Mouse (Mus musculus) gonadal fat pad, adult 2 months (tissue): ENCODE results near the gene Huwe1. TPM values are rescaled to one million over a fixed set of nuclear protein-coding genes. Genes with fewer than 3 reads are reported as not detected.

ENCODE experiments used
- DNase-seq: peaks from one replicate; pipeline ENCODE4 v3.0.0-alpha.2; 2012; ENCODE audit warnings: low read depth
- polyA plus RNA-seq: library from polyadenylated mRNA; depleted of rRNA; stranded (reverse); fragments of >200 nt; gene quantifications from 2 replicates; pipeline ENCODE4 v1.2.3, GENCODE M21; 2012; rRNA removed

Gene Huwe1
- polyA plus RNA-seq: 64.7 and 69.9 TPM in 2 replicates

DNA sequence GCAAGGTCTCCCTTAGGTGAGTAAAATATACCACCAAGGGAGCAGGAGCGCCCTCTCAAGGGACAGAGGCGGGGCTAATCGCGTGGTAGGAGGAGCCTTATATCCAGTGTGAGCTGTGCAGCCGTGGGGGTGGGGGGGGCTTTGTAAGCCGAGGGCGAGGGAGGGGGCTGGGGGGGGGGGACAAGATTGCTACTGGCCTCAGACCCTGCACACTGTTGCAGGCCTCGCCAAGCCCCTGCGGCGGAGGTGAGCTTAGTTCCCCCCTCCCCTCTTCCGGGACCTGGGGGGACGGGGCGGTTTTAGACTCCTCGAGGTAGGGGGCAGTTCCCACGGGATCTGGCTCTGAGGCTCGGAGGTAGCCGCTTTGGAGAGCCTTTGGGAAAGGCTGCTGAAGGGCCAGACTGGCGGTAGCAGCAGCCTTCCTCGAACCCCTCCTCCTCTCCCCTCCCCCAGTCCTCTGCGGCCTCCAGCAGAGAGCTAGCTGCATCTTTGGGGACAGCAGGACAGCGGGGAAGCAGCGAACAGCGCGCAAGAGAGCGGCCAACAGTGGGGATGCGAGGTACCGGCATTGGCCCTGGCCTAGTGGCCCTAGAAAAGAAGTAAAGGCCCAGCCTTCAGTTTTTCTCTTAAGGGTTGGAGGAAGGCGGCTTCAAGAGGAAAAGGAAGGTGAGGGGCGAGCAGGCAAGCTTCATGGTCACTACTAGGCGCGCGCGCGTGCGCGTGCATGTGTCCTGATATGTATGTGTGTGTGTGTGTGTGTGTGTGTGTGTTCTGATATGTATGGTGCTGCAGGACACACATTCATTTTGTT lies at the start of gene Huwe1:
TSS of gene Huwe1 (plus strand) at position 107 of the 811 bp plus-strand sequence.
- DNase-seq: no peak

DNA sequence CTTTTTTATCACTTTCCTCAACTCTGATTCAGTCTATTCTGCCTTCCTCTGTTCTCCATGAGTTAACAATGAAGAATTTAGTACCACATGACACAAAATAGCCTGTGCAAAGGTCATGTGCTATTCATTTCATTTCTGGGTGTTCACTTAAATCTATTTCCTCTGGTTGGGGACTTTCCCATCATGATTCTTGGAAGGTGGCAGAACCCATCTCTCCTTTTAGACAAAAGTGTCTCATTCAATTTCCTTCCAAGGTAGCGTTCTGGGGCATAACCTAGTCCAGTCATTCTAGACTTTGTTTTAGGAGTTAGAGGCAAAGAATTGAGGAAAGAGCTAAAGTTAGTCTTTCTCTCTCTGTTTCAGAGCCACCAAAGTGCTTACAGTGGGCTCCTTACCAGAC lies 20.3 kb upstream of the Huwe1 start:
- DNase-seq: no peak

DNA sequence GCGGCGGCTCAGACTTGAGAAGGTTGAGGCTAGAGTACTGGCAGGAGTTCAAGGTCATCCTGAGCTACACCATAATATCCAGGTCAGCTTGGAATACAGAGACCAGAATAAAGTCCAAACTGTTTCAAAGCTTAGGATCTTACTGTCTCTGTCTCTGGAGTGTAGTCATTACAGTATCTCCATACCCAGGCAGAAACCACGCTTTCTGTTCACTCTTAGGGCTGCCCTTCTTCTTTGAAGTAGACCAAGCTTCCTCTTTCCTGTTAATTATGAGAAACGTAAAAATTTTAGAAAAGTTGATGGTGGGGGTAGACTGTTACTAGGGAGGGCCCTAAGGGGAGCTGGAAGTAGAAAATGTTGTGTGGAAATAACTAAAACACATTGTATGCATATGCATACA lies 17.7 kb upstream of the Huwe1 start:
- DNase-seq: no peak

DNA sequence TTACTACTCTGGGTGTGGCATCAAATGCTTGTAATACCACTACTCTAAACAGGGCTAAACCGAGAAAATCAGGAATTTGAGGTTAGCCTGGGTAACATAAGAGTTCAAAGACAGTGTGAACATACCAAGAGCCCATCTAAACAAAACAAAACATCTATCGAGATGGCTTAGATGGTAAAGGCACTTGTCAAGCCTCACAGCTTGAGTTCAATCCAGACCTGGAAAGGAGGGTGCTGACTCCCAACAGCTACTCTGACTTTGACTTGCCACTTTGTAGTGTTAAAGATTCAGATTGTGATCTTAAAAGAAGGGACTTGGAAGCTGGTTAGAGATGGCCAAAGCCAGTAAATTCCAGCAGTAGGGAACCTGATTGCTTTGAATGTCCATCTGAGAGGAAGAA lies 7.8 kb upstream of the Huwe1 start:
- DNase-seq: no peak

DNA sequence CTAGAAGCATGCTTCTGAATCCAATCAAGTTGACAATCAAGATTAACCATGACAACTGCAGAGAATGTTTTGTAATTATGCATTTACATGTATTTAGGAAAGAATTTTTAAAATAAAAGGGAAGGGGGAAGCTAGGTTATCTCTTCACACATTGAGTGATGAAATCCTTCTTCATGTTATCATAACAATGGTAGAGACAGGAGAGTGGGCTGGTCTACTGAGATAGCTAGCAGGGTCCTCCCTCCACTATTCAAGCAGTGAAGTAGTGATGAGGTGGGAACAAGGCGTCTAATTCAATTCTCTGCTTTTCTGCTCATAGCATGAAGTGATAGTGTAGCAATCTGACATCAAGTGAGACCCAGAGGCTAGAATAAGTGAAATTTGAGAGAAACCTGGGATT lies 2.6 kb upstream of the Huwe1 start:
- no peak for DNase-seq

DNA sequence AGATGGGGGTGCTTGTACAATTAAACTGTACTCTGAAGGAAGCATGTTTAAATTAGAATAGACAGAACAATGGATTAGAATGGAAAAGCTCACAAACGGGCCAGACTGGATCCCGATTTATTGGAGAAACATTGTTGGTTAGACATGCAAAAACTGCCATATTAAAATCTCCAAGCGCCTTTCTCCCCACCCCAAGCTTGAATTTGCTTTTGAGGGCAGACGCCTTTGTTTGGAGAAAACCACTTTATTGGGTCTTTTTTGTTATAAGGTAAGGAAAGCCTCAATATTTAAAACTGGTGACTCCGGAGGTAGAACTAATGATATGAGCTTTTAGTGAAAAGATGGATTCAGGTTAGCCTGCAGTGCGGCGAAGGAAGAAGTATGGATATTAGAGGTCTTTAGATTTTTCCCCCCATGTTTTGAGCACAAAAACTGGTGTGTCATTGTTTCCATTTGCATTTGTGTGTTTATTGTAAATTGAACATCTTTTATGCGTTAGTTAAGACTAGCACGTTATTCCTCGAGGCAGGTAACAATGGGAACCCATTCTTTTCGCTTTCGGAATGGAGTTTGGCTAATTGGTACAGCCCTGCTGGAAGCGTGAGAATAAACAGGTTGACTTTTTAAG lies 1.8 kb downstream of the Huwe1 start:
- no peak for DNase-seq

DNA sequence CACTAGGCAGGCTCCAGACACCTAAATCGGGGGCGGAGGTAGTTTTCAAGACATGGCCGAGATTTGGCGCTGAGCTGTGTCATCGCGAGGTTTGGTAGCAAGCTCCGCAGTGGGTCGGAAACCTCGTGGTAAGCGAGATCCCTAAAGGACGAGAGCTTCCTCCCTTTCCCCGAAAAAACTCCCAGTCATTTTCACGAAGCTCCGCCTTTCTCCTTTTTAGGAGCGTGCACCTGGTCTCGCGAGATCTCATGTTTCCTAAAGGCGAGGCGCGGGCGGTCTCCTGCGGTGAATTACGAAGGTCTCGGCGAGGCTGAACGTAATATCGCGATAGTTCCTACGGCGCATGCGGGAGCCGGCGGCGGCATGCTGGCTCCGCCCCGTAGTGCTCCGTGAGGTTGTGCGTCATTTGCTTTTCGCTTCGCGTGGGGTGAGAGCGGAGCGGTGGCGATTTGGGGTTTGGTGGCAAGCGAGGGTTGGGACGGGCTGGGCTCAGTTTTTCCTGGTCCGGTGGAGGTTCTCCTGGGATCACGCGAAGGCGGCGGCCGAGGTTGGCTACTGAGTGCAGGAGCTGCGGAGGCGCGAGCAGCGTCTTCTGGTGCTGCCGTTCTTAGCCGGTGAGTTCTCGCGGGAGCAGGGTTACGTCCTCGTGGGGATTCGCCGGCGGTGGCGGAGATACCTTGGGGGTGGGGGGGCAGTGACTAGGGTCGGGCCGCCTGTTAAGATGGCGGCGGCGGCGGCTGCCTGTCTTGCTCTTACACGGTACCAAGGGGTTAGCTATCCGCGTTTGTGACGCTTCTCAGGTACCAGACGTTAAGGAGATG lies 2.6 kb downstream of the Huwe1 start:
- DNase-seq: peak; percentile 56

DNA sequence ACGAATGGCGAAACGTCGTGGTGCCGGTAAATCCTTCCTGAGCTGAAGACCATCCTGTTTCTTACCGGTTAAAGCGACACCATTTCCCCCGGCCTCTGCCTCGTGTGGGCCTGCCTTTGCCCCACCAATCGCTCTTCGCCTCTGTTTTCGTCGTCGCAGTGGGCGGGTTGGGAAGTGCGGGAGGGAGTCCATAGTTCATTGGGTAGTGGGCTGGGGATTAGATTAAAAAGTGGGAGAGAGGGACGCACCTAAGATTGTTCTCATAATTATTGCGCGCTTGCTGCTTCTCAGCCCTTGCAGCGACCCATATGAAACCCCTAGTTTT lies 3.1 kb downstream of the Huwe1 start:
- DNase-seq: no peak

DNA sequence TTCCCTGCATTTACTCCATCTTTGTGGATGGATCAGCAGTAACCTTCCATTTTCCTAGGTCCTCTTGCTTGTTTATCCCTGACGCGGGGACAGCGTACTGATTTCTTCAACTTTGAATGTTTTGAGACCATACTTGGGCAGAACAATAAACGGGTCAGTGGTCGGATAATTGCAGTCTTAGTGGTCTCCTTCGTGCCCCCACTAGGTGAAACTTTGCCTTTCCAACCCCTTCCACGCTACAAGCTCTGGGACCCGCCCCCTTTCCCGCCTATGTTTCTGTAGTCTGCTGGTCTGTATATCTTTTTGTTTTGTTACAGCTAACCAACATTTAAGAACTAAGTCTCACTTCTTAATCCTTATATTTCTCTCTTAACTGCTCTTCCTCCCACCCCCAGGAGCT lies 3.8 kb downstream of the Huwe1 start:
- DNase-seq: no peak

DNA sequence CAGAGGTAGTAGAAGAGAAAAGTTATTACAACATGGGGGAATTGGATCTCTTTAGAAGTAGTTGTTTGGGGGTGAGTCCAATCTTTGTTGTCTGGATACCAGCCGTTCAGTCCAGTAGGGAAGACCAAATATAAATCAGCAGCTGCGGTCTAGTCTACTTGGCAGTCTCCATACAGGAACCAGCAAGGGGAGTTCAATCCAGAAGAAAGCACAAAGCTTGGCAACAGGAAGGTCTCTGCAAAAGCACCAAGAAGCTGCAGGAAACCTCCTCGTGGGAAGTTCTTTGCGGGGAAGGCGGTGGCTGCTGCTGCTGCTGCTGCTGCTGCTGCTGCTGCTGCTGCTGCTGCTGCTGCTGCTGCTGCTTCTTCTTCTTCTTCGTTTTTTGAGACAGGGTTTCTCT lies 10.9 kb downstream of the Huwe1 start:
- DNase-seq: no peak

DNA sequence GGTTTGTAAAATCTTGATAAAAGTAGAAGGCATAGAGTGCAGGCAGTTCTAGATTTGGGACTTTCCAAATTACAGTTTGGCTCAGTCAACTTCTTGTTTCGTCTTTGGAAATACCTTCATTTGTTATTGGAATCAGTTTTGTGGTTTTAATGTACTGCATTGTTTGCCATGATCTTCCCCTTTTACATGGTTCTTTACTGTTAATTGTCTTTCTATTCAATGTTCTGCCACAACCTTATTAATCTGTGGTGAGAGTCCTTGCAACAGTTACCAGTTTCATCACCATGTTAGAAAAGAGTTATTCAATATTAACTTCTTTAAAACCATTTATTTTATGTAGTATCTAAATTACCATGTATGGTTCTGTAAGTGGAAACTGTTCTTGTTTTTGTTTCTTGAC lies 13.0 kb downstream of the Huwe1 start:
- no peak for DNase-seq

DNA sequence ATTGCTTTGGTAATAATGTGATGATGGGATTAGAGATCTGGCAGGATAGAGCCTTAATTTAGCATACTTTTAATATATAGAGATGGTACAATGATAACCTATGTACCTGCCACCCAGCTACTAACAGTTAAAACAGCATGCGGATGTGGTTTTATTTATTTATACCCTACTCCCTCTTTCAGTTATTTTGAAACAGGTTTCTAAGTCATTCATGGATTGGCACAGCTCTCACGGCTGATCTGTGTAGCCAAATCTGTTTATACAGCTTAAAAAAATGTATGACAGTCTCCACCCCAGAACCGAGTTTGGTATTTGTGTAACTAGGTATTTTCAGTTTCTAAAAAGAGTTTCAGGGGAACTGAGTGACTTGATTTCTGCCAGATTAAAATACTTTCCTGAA lies 17.1 kb downstream of the Huwe1 start:
- no peak for DNase-seq

DNA sequence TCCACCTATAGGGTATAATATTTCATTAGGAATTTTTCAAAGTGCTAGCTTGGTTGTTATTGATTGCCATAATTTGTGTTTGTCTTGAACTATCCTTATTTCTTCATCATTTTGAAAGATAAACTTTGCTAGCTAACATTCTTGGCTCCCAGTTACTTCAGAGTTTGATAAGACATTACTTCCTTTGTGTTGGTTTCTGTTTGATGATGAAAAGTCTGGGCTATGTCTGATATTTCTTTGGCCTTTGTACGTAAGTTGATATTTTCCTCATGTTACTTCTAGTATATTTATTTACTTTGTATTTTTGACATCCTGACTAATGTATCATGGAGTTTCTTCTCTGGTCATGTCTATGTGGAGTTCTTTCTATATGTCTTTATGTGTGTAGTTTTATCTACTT lies 28.4 kb downstream of the Huwe1 start:
- DNase-seq: no peak

DNA sequence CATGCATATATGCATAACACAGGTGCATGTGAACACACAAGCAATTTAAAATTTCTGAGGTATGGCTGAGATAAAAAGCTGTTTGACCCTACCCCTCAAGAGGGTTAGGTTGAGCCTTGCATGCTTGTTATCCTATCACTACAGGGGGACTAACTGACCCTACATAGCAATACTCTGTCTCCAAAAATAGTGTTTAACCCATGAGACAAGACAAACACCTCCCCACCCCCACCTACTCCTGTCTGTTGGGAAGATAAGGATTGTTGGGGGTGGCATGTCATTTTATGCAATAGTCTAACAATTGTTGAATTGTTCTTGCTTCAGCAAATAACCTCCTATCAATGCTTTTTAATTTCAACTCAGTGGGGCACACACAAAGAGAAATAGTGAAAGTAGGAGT lies 30.7 kb downstream of the Huwe1 start:
- DNase-seq: no peak

DNA sequence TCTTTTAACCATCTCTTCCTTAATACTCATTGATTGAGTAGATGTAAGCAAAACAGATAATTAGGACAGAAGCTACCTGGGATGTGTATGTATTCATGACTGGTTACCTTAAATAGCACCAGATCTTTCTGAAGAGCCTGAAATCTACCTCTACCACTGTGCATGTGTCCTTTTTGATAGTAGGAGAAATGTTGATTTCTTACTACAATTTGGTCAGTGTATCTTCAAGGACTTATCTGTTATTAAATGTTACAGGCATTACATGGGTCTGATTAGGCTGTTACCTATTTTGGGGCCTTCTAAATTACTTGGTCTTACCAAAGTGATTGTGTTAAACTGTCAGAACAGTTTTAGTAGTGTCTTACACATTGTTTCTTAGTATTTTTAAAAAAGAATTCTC lies 32.4 kb downstream of the Huwe1 start:
- no peak for DNase-seq

DNA sequence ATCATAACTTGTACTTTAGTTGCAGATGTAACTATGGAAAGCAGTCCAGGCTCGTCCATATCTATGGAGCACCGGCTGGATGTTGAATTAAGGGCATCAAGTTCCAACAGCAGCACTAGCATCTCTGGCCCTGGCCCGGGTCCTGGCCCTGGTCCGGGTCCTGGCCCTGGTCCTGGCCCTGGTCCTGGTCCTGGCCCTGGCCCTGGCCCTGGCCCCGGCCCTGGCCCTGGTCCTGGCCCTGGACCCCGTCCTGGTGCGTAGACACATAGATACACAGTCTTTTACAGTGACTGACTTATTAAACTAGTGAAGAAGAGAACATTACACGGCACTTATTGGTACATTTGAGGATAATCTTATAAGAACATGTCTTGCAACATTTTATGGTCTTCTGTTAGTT lies 58.8 kb downstream of the Huwe1 start:
- DNase-seq: no peak

DNA sequence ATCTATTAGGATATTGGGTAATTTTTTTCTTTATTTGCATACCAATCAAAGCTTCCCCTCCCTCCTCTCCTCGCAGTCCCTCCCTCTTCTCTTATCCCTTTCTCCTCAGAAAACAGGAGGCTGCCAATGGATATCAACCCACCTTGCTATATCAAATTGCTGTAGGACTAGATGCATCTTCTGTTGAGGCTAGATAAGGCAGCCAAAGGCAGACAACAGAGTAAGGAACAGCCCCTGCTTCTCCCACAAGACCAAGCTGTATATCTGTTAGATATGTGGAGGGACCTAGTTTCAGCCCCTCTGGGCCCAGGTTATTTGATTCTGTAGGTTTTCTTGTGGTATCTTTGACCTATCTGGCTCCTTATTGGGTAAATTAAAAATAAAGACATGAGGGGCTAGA lies 110.1 kb downstream of the Huwe1 start:
- DNase-seq: no peak

DNA sequence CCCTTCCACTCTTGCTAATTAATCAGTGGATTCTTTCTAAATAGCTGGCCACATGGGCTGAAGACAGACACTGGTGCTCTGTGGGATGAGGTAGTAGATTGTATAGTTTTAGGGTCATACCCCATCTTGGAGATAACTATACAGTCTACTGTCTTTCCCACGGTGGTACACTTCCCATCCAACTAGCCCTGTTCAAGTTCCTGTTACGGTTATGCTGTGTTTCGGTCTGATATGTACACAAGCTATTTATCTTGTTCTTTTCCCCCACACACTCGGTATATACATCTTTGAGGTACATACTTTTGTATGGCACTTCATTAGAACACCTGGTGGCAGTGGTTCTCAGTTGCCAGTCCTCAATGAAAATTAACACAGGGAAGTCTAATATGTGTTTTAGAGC lies 111.7 kb downstream of the Huwe1 start:
- no peak for DNase-seq

DNA sequence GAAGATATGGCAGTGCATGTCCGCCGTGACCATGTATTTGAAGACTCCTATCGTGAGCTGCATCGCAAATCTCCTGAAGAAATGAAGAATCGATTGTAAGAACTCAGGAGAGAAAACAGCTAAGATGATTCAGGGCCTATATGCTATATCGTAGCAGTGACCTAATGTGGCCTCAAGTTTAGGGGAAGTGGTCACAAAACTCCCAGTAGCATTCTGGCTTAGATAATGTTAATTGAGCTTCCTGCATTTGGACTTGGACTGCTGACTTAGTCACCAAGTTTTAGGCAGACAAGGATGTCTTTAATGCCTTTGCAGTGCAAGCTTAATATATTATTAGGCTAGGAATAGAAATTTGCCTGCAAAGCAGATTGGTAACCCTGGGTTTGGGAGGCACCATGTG lies 128.8 kb downstream of the Huwe1 start:
- DNase-seq: no peak

DNA sequence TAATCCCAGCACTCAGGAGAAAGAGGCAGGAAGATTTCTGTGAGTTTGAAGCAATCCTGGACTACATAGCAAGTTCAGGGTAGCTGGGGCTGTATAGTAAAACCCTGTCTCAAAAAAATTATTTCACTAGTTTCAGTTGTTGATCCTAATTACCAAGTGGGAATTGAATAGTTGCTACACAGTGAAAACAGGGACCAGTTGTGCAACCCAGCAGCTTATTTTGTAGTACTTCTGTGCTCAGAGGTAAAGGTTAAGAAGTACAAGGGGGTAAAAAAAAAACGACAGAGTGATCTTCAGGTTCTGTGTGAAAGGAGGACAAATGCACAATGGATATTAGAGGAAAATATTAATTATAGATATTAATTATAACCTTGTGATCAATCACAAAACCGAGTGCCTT lies 138.2 kb downstream of the Huwe1 start:
- DNase-seq: no peak

DNA sequence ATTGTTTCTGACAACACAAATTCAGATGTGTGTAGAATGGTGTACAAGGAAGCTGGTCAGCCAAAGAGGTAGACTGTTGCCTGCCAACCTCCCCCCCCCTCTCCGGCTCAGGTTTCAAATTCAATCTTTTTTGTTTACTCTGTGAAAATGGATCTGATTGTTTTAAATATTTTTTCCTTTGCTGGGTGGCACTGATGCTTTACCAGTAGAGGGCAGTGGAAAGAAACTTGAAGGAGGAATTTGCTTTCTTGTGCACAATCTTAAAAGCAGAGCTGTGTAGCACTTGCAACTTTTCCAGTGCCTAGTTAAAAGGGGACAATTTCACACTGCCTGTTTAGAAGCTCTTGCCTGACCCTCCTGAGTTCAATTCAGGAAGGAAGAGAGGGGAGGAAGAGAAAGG lies 146.4 kb downstream of the Huwe1 start:
- no peak for DNase-seq

DNA sequence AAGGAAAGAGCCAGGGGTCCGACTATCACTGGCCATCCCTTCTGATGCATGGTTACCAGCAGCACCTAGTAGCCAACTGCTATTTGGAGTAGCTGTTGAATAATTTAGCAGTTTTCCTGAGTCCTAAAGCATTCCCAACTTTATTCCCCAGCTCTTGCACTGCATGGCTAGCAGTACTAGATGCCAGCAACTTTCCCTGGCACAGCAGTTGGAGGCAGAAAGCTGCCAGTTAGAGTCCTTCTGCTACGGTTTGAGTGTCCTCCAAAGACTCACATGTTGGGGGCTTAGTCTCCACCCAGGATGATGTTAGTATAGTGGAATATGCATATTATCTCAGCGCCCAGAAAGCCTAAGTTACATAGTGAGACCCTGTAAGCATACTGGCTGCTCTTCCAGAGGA lies 147.2 kb downstream of the Huwe1 start:
- DNase-seq: no peak

DNA sequence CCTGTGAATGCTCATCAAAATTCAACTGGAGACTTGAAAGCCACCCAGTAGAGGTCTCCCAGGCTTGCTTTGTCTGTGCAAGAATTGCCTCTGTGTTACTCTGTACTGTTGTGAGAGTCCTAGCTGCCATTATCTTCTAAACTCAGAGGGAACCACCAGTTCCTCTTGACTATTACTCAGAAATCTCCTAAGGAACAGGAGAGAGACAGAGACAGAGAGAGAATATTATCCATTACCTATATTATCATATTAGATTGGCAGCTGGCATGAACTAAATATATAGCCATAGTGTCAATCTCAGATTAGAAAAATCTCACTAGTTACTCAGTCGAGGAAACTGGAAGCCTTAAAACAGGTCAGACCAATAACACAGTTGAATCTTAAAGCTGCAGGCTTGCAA lies 149.6 kb downstream of the Huwe1 start:
- DNase-seq: no peak
